Mouse (Mus musculus): ENCODE measurements at regions not wholly inside any gene's neighbourhood (a gene's known extent, or its start where the extent isn't known, plus 50 kb on each side); places are given as distances from the start of the nearest gene placed in this dataset.

- no peak for DNase-seq (ENCODE audit: low spot score in 2 of 2)
Observed at GRCm38 (mm10) chr7:66593619-66594018, 95.8 kb downstream of the Asb7 start.

- DNase-seq (ENCODE audit: low spot score in 2 of 2), result no peak
Observed at GRCm38 (mm10) chr7:66591594-66592290, 97.7 kb downstream of the Asb7 start.

- no peak for DNase-seq (ENCODE audit: low spot score in 2 of 2)
Observed at GRCm38 (mm10) chr7:66586511-66586910, 102.9 kb downstream of the Asb7 start.

- DNase-seq (ENCODE audit: low spot score in 2 of 2), result peak; percentile 21 to 27
Observed at GRCm38 (mm10) chr7:66580687-66581151, 108.7 kb downstream of the Asb7 start.

GRCm38 (mm10) chr7:66576261-66576660 lies 113.1 kb downstream of the Asb7 start:
- no peak for DNase-seq (ENCODE audit: low spot score in 2 of 2)

GRCm38 (mm10) chr7:66571451-66571850 lies 117.9 kb downstream of the Asb7 start:
- no peak for DNase-seq (ENCODE audit: low spot score in 2 of 2)

GRCm38 (mm10) chr7:66547694-66548093 lies 120.4 kb upstream of the Aldh1a3 start:
- no peak for DNase-seq (ENCODE audit: low spot score in 2 of 2)

- DNase-seq (ENCODE audit: low spot score in 2 of 2), result no peak
Observed at GRCm38 (mm10) chr7:66545184-66545583, 117.9 kb upstream of the Aldh1a3 start.

- no peak for DNase-seq (ENCODE audit: low spot score in 2 of 2)
Observed at GRCm38 (mm10) chr7:66544352-66545053, 117.2 kb upstream of the Aldh1a3 start.

- no peak for DNase-seq (ENCODE audit: low spot score in 2 of 2)
Observed at GRCm38 (mm10) chr7:66532596-66532995, 105.3 kb upstream of the Aldh1a3 start.

GRCm38 (mm10) chr7:66532048-66532447 lies 104.7 kb upstream of the Aldh1a3 start:
- no peak for DNase-seq (ENCODE audit: low spot score in 2 of 2)

GRCm38 (mm10) chr7:66531111-66531510 lies 103.8 kb upstream of the Aldh1a3 start:
- no peak for DNase-seq (ENCODE audit: low spot score in 2 of 2)

GRCm38 (mm10) chr7:66528881-66529280 lies 101.6 kb upstream of the Aldh1a3 start:
- DNase-seq (ENCODE audit: low spot score in 2 of 2), result no peak

GRCm38 (mm10) chr7:66523959-66524358 lies 96.6 kb upstream of the Aldh1a3 start:
- no peak for DNase-seq (ENCODE audit: low spot score in 2 of 2)

- DNase-seq (ENCODE audit: low spot score in 2 of 2), result no peak
Observed at GRCm38 (mm10) chr7:66521522-66521921, 94.2 kb upstream of the Aldh1a3 start.

- DNase-seq (ENCODE audit: low spot score in 2 of 2), result no peak
Observed at GRCm38 (mm10) chr7:66516143-66516542, 88.8 kb upstream of the Aldh1a3 start.

- DNase-seq (ENCODE audit: low spot score in 2 of 2), result no peak
Observed at GRCm38 (mm10) chr7:66513411-66513810, 86.1 kb upstream of the Aldh1a3 start.

- no peak for DNase-seq (ENCODE audit: low spot score in 2 of 2)
Observed at GRCm38 (mm10) chr7:66505734-66506133, 78.4 kb upstream of the Aldh1a3 start.

- no peak for DNase-seq (ENCODE audit: low spot score in 2 of 2)
Observed at GRCm38 (mm10) chr7:66504519-66504918, 77.2 kb upstream of the Aldh1a3 start.

- no peak for DNase-seq (ENCODE audit: low spot score in 2 of 2)
Observed at GRCm38 (mm10) chr7:66501425-66501824, 74.1 kb upstream of the Aldh1a3 start.

GRCm38 (mm10) chr7:66497480-66497879 lies 70.2 kb upstream of the Aldh1a3 start:
- no peak for DNase-seq (ENCODE audit: low spot score in 2 of 2)

GRCm38 (mm10) chr7:66493216-66493885 lies 66.0 kb upstream of the Aldh1a3 start:
- DNase-seq (ENCODE audit: low spot score in 2 of 2), result no peak

- DNase-seq (ENCODE audit: low spot score in 2 of 2), result no peak
Observed at GRCm38 (mm10) chr7:66492748-66493147, 65.4 kb upstream of the Aldh1a3 start.

Data from right cerebral cortex, postnatal 10 days (tissue).